Mouse (Mus musculus): Measurements from ENCODE around the gene Cops4. TPM values are rescaled to one million over a fixed set of nuclear protein-coding genes. Genes with fewer than 3 reads are reported as not detected.

The Cops4 gene
- polyA plus RNA-seq, 1 experiment from 2014 or later = 92.4 TPM

DNA sequence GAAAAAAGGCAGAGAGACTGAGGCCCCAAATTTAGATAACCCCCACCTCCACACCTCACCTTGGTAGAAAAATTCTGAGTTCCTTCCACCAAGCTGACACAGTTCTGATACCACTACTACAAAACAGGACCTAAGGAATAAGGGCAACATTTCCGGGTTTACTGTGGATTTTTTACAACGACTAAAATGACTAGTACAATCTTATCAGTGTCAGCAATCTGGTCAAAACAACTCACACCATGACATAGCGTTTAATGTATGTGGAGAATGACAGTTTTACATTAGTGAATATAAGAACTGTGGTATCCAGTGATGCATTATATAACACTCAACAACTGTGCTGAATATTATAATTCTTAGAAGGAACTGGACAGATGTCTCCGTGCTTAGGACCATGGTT, 16.8 kb upstream of the Cops4 start:
- no peaks in the 10 kb centered on the region for H3K36me3 ChIP-seq (ENCODE audit: insufficient read depth, low read length)
- 66% methylated on average over 4 of the region's 4 CpGs for WGBS
- no peak overlapping the region for H3K4me3 ChIP-seq (ENCODE audit: low read depth, low read length)
- no peak overlapping the region for H3K9ac ChIP-seq (replicated peaks; ENCODE audit: low read depth)
- H3K27me3 ChIP-seq (replicated peaks; ENCODE audit: insufficient read depth, low read length) = no peaks in the 10 kb centered on the region
- DNase-seq (ENCODE audit: low spot score) (no peak), ATAC-seq (no peak)
- H3K4me2 ChIP-seq (replicated peaks; ENCODE audit: low read depth, low read length) = no peak overlapping the region
- peaks cover 3% of the 10 kb centered on the region; the same call in 1 of the 2 replicates for H3K4me1 ChIP-seq (ENCODE audit: insufficient read depth, low read depth, low read length)
- no peaks in the 10 kb centered on the region for H3K9me3 ChIP-seq (ENCODE audit: low read length)
- TF ChIP-seq EP300 (IDR thresholded peaks at IDR 0.05) (no peak), CTCF (IDR thresholded peaks at IDR 0.05) (no peak)
- no peak overlapping the region for H3K27ac ChIP-seq (ENCODE audit: low read length)

DNA sequence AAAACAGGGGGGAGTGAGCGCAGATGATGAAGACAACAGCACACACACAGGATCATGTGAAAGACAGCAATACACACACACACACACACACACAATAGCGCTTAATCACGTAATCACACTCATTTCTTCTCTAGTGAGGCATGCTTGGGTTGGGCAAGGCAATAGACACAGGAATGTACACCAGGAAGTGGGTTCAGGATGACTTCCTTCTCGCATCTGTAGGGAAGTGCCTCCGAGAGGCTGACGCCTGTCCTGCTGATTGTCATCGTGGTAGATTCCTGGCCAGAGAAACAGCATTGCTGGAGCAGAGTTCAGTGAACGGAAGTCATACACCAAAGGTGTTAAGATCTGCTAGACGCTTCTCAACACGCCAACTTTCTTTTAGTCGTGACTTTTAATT, 8.9 kb upstream of the Cops4 start:
- no peak overlapping the region for H3K9ac ChIP-seq (replicated peaks; ENCODE audit: low read depth)
- H3K27ac ChIP-seq (ENCODE audit: low read length) = no peak overlapping the region

DNA sequence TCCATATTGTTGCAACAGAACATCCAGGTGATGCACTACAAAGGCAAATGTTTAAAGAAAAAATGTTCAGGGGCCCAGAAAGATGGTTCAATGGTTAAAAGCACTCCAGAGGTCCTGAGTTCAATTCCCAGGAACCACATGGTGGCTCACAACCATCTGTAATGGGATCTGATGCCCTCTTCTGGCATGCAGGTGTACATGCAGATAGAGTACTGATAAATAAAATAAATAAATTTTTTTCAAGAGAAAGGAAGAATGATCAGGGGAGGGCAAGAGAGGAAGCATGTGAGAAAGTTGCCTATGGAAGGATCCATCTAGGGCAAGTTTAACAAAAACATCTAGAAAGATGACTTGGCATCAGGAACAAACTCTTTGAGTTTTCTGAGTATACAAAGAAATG, 5.5 kb upstream of the Cops4 start:
- no peak overlapping the region for H3K27ac ChIP-seq (ENCODE audit: low read length)
- no peak for TF ChIP-seq CTCF (IDR thresholded peaks at IDR 0.05)
- TF ChIP-seq EP300 (IDR thresholded peaks at IDR 0.05) = no peak
- no peaks in the 10 kb centered on the region for H3K27me3 ChIP-seq (replicated peaks; ENCODE audit: insufficient read depth, low read length)
- DNase-seq (ENCODE audit: low spot score) (no peak), ATAC-seq (no peak)
- no peaks in the 10 kb centered on the region for H3K4me1 ChIP-seq (ENCODE audit: insufficient read depth, low read depth, low read length)
- H3K4me2 ChIP-seq (replicated peaks; ENCODE audit: low read depth, low read length) = no peak overlapping the region
- no peaks in the 10 kb centered on the region for H3K9me3 ChIP-seq (ENCODE audit: low read length)
- no peak overlapping the region for H3K9ac ChIP-seq (replicated peaks; ENCODE audit: low read depth)
- no peaks in the 10 kb centered on the region for H3K36me3 ChIP-seq (ENCODE audit: insufficient read depth, low read length)
- no peak overlapping the region for H3K4me3 ChIP-seq (ENCODE audit: low read depth, low read length)

More for the DNA sequence above, 8.9 kb upstream of the Cops4 start:
- no peaks in the 10 kb centered on the region for H3K4me1 ChIP-seq (ENCODE audit: insufficient read depth, low read depth, low read length)
- ATAC-seq (peak; percentile 47; the same call in 1 of the 2 replicates), DNase-seq (ENCODE audit: low spot score) (peak; percentile 24)
- WGBS = 49% methylated on average over 11 of the region's 11 CpGs
- no peaks in the 10 kb centered on the region for H3K27me3 ChIP-seq (replicated peaks; ENCODE audit: insufficient read depth, low read length)
- H3K9me3 ChIP-seq (ENCODE audit: low read length) = no peaks in the 10 kb centered on the region
- H3K4me2 ChIP-seq (replicated peaks; ENCODE audit: low read depth, low read length) = no peak overlapping the region
- no peaks in the 10 kb centered on the region for H3K36me3 ChIP-seq (ENCODE audit: insufficient read depth, low read length)
- H3K4me3 ChIP-seq (ENCODE audit: low read depth, low read length) = no peak overlapping the region
- TF ChIP-seq CTCF (IDR thresholded peaks at IDR 0.05) (no peak), EP300 (IDR thresholded peaks at IDR 0.05) (no peak)

DNA sequence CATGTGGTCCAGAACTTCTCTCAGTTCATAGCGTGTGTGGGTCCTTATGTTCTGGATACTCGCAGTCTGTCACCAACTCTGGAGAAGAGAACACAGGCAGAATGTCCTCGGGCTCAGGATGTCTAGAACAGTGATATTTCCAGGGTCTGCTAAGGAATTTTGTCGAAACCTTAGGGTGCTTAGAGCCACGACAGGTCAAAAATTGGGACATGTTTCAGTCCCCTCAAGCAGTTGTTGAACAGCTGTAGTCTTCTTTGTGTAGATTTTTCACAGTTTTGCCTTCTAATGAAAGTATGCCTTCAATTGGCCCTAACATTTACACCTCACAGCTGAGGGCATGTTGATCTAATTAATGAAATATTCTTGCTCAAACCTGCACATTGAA, 910 bp downstream of the Cops4 start:
- 5% methylated on average over 5 of the region's 5 CpGs for WGBS

DNA sequence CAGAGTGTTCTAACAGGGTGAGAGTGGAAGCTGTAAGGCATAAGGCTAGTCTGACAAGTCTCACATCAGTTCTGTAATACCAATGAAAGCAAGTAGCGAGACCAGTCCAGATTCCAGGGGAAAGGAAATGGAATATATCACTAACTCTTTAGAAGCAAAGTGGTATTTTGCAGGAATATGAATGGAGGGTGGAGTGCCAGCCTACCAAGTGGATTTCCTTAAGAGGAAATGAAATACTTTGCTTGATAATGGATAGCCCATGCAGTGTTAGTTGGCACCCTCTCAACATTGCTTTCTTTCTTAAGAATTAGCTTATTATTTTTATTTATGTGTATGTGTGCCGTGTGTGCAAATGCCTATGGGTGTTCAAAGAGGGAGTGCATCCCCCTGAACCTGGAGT, 2.1 kb downstream of the Cops4 start:
- H3K9me3 ChIP-seq (ENCODE audit: low read length) = no peaks in the 10 kb centered on the region
- H3K27me3 ChIP-seq (replicated peaks; ENCODE audit: insufficient read depth, low read length) = no peaks in the 10 kb centered on the region
- H3K27ac ChIP-seq (ENCODE audit: low read length) = no peak overlapping the region
- ATAC-seq (no peak), DNase-seq (ENCODE audit: low spot score) (no peak)
- H3K9ac ChIP-seq (replicated peaks; ENCODE audit: low read depth) = no peak overlapping the region
- TF ChIP-seq EP300 (IDR thresholded peaks at IDR 0.05) (no peak), CTCF (IDR thresholded peaks at IDR 0.05) (no peak)
- H3K4me3 ChIP-seq (ENCODE audit: low read depth, low read length) = no peak overlapping the region
- H3K4me2 ChIP-seq (replicated peaks; ENCODE audit: low read depth, low read length) = no peak overlapping the region
- WGBS = 64% methylated on average over 2 of the region's 2 CpGs
- no peaks in the 10 kb centered on the region for H3K36me3 ChIP-seq (ENCODE audit: insufficient read depth, low read length)
- H3K4me1 ChIP-seq (ENCODE audit: insufficient read depth, low read depth, low read length) = peaks cover 10% of the 10 kb centered on the region; the same call in 1 of the 2 replicates

More for the DNA sequence above, 910 bp downstream of the Cops4 start:
- no peak for DNase-seq (ENCODE audit: low spot score)
- Histone ChIP-seq H3K36me3 (ENCODE audit: insufficient read depth, low read length) (no peaks in the 10 kb centered on the region), H3K9me3 (ENCODE audit: low read length) (no peaks in the 10 kb centered on the region), H3K4me1 (ENCODE audit: insufficient read depth, low read depth, low read length) (peaks cover 7% of the 10 kb centered on the region; the same call in 1 of the 2 replicates), H3K9ac (replicated peaks; ENCODE audit: low read depth) (peak overlapping the region; percentile 80), H3K4me3 (ENCODE audit: low read depth, low read length) (peak overlapping the region; percentile 81), H3K27ac (ENCODE audit: low read length) (peak overlapping the region; percentile 82; the same call in 1 of the 2 replicates), H3K4me2 (replicated peaks; ENCODE audit: low read depth, low read length) (peak overlapping the region; percentile 63), H3K27me3 (replicated peaks; ENCODE audit: insufficient read depth, low read length) (no peaks in the 10 kb centered on the region)
- no peak for TF ChIP-seq EP300 (IDR thresholded peaks at IDR 0.05)
- TF ChIP-seq CTCF (IDR thresholded peaks at IDR 0.05) = no peak
- ATAC-seq = no peak

DNA sequence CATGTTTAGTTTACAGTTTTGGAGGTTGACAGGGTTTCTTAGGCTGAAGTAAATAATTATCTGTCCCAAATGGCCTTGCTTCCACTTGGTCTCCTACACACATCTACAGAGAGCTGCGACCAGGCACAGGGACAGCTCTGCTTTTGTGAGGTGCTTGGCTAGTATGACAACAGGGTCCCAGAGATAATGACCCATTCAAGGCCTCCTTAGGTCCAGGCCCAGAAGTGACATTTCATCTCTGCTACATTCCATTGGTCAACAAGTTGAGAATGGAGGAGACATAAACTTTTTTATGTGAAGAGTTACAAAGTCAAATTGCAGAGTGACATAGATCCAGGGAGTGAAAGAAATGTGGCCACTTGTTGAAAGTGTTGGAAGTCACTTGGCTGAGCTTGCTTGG, 5.2 kb downstream of the Cops4 start:
- Histone ChIP-seq H3K27ac (ENCODE audit: low read length) (no peak overlapping the region), H3K27me3 (replicated peaks; ENCODE audit: insufficient read depth, low read length) (no peaks in the 10 kb centered on the region), H3K4me2 (replicated peaks; ENCODE audit: low read depth, low read length) (no peak overlapping the region), H3K9ac (replicated peaks; ENCODE audit: low read depth) (no peak overlapping the region), H3K36me3 (ENCODE audit: insufficient read depth, low read length) (no peaks in the 10 kb centered on the region), H3K9me3 (ENCODE audit: low read length) (no peaks in the 10 kb centered on the region), H3K4me3 (ENCODE audit: low read depth, low read length) (no peak overlapping the region), H3K4me1 (ENCODE audit: insufficient read depth, low read depth, low read length) (peaks cover 11% of the 10 kb centered on the region; the same call in 1 of the 2 replicates)
- 83% methylated on average over 1 of the region's 1 CpGs for WGBS
- TF ChIP-seq CTCF (IDR thresholded peaks at IDR 0.05) (no peak), EP300 (IDR thresholded peaks at IDR 0.05) (no peak)
- no peak for ATAC-seq
- no peak for DNase-seq (ENCODE audit: low spot score)

DNA sequence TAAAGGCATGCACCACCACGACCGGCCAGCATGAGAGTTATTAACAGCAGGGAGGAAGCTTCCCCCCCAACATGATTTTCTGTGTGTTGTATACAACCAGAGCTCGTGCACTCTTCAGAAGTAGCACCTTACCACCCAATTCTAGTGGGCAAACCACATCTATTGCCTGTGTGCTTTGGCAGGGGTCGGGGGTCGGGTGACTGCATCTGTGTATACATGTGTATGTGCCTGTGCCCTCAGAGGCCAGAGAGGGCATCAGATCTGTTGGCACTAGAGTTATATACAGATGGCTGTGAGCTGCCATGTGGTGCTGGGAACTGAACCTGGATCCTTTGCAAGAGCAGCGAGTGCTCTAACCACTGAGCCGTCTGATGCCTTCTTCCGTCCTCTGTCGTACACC, 6.8 kb downstream of the Cops4 start:
- 93% methylated on average over 9 of the region's 9 CpGs for WGBS
- Histone ChIP-seq H3K27me3 (replicated peaks; ENCODE audit: insufficient read depth, low read length) (no peaks in the 10 kb centered on the region), H3K27ac (ENCODE audit: low read length) (no peak overlapping the region), H3K4me2 (replicated peaks; ENCODE audit: low read depth, low read length) (no peak overlapping the region), H3K4me1 (ENCODE audit: insufficient read depth, low read depth, low read length) (peaks cover 3% of the 10 kb centered on the region; the same call in 1 of the 2 replicates), H3K9ac (replicated peaks; ENCODE audit: low read depth) (no peak overlapping the region), H3K36me3 (ENCODE audit: insufficient read depth, low read length) (peaks cover under 1% of the 10 kb centered on the region; the same call in 1 of the 2 replicates), H3K4me3 (ENCODE audit: low read depth, low read length) (no peak overlapping the region), H3K9me3 (ENCODE audit: low read length) (no peaks in the 10 kb centered on the region)
- TF ChIP-seq EP300 (IDR thresholded peaks at IDR 0.05) (no peak), CTCF (IDR thresholded peaks at IDR 0.05) (no peak)
- DNase-seq (ENCODE audit: low spot score) (no peak), ATAC-seq (no peak)

Measured in lung, postnatal 0 days (tissue).